Mouse (Mus musculus): ENCODE results near the gene Ttc41. TPM values are rescaled to one million over a fixed set of nuclear protein-coding genes. Genes with fewer than 3 reads are reported as not detected.
A peak's percentile ranks its signal among the peaks of the same experiment; 100 is the strongest.

Gene Ttc41
- total RNA-seq, 2 experiments from 2014 or later = 1.3 to 1.7 TPM

- intact Hi-C loops (cut with DNase I) = no loop called here
- DNase-seq (ENCODE audit: low spot score in 2 of 2) = no peak
Observed at GRCm38 (mm10) chr10:86808013-86808758, 102.6 kb downstream of the Ttc41 start.

DNA sequence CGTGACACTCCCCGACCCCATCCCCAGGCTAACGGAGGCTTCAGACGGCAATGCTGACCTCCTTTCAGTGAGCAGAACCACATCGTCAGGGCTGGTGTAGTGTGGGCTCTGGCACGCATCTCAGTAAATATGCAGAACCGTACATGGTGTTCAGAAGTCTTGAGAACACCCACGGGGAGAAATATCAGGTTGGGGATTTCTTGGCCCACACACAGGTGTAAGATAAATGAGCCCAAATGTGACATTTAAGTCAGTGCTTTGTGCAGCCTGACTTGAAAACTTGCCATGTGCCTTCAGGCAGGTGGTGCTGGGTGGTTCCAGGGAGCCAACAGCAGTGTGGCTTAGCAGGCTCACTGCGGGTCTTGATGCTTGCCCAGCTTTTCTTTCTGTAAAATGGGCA, 104.4 kb downstream of the Ttc41 start:
- intact Hi-C loops (cut with DNase I) = no loop called here
- peak; percentile 42 to 49 for DNase-seq (ENCODE audit: low spot score in 2 of 2)

- intact Hi-C loops (cut with DNase I) = no loop called here
Observed at GRCm38 (mm10) chr10:86810612-86811011, 105.0 kb downstream of the Ttc41 start.

DNA sequence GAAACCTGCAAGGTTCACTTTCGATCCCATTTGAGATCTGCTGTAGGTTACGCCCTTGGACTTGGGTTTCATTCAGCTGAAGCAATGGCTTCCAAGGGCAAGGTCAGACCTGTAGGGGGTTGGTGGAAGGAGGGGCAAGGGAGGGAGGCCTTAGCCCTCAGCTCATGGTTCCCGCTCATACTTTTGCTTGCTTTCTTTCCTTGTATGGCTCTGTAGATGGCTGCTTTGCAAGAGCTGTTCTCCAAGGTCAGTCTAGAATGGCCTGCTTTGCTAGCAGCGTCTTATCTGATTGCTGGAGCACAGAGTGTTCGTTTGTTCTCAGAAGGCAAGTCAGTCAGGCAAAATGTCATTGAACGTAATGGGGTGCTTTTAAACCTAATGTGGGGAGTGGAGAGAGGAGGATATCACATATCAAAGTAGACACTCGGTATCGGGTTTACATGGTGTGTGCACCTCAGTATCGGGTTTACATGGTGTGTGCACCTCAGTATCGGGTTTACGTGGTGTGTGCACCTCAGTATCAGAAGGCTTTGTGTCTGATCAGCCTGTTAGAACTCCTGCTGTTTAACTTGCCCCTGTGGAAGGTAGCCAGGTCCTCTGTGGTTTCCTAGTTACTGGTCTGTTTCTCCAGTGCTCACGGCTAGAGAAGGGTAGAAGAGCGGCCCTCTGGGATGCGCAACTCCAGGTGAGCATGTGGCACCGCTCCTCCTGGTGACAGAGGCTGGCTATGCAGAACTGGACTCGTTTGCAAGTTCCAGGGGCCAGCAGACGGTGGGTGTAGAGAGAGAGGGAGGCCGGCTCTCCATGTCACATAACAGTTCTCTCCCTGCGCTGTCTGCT, 108.9 kb downstream of the Ttc41 start:
- intact Hi-C loops (cut with DNase I) = no loop called here
- DNase-seq (ENCODE audit: low spot score in 2 of 2) = no peak

More at GRCm38 (mm10) chr10:86810612-86811011, 105.0 kb downstream of the Ttc41 start:
- DNase-seq (ENCODE audit: low spot score in 2 of 2) = no peak

GRCm38 (mm10) chr10:86815133-86815532, 109.5 kb downstream of the Ttc41 start:
- intact Hi-C loops (cut with DNase I) = no loop called here
- no peak for DNase-seq (ENCODE audit: low spot score in 2 of 2)

DNA sequence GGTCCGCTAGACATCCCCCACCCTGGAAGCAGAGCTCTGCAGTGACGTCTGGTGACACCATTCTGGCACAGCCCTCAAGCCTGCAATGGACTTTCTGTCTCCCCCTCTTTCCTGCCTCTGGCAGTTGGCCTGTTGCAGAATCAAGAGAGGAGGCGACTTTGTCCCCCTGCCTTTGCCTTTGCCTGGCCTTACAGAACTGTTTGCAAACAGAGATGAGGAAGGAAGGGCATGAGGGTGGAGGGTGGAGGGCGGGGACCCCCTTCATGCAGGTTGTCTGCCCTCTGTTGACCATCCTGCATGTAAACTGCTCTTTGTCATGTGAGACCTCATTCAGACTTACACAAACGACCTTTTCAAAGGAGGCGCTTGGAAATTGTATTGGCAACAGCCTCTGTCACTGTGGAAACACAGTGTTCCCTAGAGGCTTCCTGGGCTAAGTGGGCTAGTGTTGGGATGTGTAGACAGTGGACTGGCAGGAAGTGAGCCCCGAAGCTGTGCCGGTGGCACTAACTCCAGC, 114.1 kb downstream of the Ttc41 start:
- intact Hi-C loops (cut with DNase I) = loop anchor here (5.0 kb wide), 1 partner anchor 42 kb away; the partner anchor contains the start of gene Nt5dc3
- DNase-seq (ENCODE audit: low spot score in 2 of 2) = peak; percentile 30 to 34

- intact Hi-C loops (cut with DNase I) = loop anchor here (5.0 kb wide), 1 partner anchor 44 kb away; the partner anchor contains the start of gene Nt5dc3
- no peak for DNase-seq (ENCODE audit: low spot score in 2 of 2)
Observed at GRCm38 (mm10) chr10:86821014-86821413, 115.4 kb downstream of the Ttc41 start.

- intact Hi-C loops (cut with DNase I) = loop anchor here (5.0 kb wide), 1 partner anchor 47 kb away; the partner anchor contains the start of gene Nt5dc3
- no peak for DNase-seq (ENCODE audit: low spot score in 2 of 2)
Observed at GRCm38 (mm10) chr10:86824093-86824492, 118.5 kb downstream of the Ttc41 start.

DNA sequence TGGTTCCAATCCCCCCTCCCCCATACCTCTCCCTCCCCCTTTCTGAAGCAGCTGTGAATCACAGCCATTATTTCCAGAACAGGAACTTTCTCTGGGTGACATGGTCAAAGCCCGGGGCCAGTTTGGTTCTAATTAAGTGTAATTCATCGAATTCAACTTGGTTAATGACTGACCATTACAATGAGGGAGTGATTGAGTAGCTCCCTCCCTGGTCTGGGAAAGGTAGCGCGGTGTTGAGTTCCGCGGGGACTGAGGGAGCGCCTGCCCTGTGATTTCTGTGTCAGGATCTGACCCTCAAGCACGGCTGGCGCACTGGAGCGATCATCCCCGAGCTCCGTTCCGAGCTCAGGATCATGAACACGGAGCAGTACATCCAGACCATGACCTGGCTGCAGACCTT, 119.3 kb downstream of the Ttc41 start:
- intact Hi-C loops (cut with DNase I) = loop anchor here (5.0 kb wide), 1 partner anchor 48 kb away; the partner anchor contains the start of gene Nt5dc3
- DNase-seq (ENCODE audit: low spot score in 2 of 2) = no peak

- intact Hi-C loops (cut with DNase I) = no loop called here
- no peak for DNase-seq (ENCODE audit: low spot score in 2 of 2)
Observed at GRCm38 (mm10) chr10:86825871-86826522, 120.4 kb downstream of the Ttc41 start.

Small RNA genes within 50 kb of the gene (microRNA-seq; reads per million reads assigned to microRNA genes)
- gene Gm25745 = 0.76 reads per million

Other genes starting within 250 kb of the Ttc41 start
- gene Syn3, start 206.9 kb upstream of the Ttc41 start, total RNA-seq (2021) = 10 to 100 TPM; 28.1 to 34.6 TPM
- gene Hsp90b1, start 302 bp upstream of the Ttc41 start, total RNA-seq (2021) = 100 to 1,000 TPM; 290 to 352 TPM
- 10 to 100 TPM; 19.2 to 24.9 TPM for gene Gm49358, start 58.2 kb downstream of the Ttc41 start, total RNA-seq (2021)
- 10 to 100 TPM; 79.4 to 82.5 TPM for gene Nt5dc3, start 73.2 kb downstream of the Ttc41 start, total RNA-seq (2021)